Mouse (Mus musculus) urinary bladder, postnatal 4 days (tissue): Measurements from ENCODE around the gene Ppp1r9a.

ENCODE experiments used
- DNase-seq, 2 experiments: peaks; one replicate each; pipeline ENCODE4 v3.0.0; 2021 to 2022; ENCODE audit warnings: low spot score in 2 of 2

Gene Ppp1r9a

DNA sequence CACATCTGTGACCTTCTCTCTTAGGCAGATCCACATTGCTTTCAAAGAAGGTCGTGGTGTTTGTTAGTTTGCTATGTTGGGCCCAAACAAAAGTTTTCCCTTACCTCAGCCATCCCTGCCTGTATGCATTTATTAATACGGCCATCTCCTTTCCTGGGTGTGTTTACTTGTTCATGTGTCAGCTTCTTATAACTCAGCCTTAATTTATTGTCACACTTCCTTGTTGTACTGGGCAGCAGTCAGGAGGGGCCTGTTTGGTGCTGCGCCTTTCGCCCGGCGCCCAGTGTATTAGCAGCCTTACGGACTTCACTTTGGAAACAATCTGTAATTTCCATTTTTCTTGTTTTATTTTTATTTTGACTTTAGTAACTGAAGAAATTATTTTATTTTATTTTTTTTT lies 201.5 kb downstream of the Ppp1r9a start:
- no peak for DNase-seq

DNA sequence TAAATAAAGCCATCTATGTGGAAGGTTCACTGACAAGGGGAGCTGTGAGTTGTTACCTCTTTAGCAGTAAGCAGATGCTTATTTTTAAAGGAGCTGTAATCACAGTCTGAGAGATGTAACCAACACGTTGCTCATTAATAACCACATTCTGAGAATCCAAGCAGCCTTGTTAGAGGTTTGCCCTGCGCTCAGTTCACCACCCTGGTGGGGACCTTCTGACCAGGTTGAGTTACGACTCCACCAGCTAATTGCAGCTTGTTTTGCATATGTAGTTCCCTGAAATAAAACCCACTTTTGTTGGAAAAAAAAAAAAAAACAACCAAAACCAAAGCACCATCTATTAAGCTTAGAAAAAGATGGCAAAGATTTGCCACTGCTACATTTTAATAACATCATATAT lies 205.8 kb downstream of the Ppp1r9a start:
- no peak for DNase-seq

DNA sequence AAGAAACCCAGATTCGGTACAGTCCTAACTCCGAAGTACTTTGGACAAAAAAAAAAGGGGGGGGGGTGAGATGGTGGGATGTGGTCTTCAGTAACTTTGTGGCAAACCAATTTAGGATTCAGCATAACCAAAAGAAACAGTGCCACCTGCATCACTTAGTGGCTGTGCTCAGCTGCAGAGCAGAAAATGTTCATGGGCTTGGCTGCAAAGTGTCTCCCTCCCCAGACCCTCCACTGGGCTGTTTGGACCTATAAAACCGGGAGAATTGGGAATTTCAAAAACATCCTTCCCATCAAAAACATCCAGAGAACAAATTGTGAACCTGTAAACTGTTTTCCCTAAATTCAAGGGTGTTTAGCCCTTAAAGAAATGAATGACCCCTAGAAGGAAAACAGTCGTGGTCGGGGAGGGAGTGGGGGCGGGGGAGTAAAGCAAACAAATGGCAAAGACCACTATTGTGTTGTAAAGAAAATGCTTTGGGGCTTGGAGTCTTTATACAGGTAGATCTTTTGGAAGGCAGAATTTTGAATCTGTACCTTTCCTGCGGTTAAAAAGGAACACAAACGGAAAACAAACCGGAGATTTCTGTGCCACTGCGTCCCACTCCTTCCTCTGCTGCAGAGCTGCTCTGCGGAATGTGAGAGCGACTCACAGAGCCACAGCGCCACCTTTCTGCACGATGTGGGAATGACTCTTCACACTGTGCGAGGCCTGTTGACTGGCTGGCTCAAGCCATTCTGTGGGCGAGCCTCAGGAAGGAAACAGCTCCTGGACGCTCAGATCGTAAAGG lies 207.4 kb downstream of the Ppp1r9a start:
- DNase-seq: peak; percentile 77 to 92

DNA sequence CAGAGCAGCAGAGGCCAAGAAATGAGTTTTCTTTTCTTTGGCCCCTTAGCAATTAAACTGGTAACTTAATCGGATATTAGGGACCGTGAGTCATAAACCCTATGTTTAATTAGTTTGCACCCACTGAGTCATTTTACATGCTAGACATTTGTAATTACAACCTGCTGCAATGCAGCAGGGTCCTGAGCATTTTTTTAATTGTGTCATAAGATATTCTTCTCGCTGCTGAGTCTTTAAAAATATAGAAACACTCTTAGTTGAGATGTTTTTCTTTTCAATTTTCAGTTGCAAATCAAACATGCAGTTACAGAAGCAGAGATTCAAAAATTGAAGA lies 208.0 kb downstream of the Ppp1r9a start:
- DNase-seq: no peak

DNA sequence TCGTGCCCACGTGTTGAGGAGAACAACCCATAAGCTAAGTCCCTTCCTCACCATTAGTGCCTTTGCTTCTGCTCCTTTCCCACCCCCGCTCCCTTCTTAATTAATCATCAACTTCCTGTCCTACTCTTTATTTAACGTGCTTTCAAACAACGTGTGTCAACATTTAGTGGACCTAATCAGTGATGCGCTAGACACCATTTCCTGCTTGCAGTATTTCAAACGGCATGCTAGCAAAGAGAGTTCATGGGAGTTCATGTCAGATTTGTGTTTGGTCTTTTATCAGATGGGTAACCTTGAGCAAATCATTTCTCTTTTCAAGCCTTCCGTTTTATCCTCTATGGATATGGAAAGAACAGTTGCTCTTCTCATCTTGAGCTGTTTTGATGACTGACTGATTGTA lies 210.4 kb downstream of the Ppp1r9a start:
- DNase-seq: no peak

DNA sequence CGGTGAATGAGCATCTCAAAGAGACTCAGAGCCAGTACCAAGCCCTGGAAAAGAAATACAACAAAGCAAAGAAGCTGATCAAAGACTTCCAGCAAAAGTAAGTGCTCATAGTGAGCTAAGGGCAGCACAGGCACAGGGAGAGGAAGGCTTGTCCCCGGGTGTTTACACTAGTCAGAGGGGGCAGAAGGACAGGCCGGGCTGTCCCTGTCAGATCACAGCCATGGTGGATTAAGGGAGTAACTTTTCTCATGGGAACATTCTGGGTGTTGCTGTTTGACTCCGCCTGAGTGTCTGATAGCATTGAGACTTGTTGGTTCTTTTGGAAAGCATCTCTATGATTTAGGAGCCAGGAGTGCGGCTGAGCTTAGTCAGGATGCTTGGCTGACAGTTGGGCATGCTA lies 211.0 kb downstream of the Ppp1r9a start:
- DNase-seq: no peak

DNA sequence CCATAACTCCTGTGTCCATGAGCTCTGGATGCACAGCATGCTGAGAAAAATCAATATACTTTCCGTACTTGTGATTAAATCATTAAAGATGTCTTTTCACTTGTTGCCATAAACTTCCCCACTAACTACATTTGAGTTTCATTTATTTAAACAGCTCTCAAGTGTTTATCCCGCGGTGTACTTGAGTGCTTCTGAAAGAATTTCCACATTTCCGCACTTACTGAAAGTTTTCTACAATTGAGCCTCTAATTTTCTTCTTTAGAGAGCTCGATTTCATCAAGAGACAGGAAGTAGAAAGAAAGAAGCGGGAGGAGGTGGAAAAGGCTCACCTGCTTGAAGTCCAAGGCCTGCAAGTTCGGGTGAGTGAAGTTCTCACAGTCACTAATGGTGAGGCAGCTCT lies 212.1 kb downstream of the Ppp1r9a start:
- no peak for DNase-seq

DNA sequence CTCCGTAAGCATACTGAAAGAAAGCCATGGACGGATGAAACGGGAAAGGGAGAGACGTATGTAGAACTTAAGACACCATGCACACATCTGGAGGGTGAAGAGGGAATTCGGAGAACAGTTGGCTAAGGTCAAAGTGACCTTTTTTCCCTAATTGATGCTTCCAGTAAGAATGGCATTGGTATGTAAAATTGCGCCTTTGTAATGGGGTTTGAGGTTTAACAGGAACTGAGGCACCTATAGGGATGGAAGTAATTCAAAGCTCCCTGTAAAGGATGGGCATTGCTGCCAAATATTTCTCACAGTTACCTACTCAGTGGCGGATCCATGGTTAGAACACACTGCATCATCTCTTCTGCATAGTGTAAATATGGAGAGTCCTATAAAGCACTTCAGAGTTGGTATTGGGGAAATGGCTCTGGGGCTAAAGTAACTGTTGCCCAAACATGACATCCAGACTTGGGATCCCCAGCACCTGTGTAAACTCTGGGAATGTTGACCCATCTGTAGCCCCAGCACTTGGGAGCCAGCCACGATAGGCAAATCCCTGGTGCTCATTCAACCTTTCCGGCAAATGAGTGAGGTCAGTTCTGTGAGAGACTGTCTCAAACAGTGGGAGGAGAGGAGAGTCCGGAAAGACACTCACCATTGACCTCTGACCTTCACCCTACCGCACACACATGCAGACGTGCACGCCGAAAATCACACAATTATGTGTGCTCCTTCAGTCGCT lies 216.6 kb downstream of the Ppp1r9a start:
- no peak for DNase-seq

DNA sequence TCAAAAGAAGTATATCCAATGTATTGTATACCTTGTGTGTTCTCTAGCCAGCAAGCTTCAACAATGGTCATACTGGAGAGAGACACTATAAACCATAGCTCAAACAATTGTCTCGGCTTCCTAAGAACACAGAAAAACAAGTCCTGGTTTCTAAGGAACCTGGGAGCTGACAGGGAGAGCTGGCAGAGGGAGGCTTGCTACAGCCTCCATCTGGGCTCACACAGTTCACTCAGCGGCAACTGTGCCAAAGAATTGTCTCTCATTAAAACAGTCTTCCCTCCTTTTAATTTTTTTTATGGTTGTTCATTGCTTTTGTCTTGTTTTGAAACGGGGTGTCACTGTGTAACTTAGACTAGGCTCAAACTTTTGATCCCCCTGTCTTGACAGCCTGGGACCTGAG lies 217.5 kb downstream of the Ppp1r9a start:
- no peak for DNase-seq

DNA sequence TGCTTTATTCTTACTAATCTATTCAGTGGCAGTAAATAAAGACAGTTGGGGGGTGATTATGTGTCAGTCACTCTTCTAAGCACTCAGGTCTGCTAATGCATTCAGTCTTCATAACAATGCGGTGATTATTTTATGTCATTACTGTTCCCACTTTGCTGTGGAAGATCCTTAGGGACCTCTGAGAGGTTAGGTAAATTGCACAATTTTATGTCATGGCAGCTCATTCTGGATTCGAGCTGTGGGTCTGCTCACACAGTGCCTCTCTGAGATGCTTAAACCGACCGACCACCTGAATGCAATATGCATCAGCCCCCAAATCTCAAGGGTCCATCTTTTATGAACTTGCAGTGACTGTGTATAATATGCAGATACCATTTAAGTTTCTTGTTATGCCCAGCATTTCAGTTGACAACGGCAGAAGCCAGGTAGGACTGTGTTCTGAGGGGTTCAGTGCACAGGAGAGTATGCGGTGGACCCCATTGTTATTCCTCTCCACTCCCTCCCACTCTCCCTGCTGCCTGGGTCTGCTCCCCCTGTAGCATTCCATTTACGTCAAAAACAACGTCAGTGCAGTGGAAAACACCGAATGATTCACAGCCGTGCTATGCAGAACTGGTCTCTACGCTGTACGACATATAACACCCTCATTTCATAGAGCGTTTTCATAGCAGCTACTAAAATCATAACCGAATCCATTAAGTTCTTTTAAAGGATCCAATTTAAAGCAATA lies 226.8 kb downstream of the Ppp1r9a start:
- DNase-seq: no peak

DNA sequence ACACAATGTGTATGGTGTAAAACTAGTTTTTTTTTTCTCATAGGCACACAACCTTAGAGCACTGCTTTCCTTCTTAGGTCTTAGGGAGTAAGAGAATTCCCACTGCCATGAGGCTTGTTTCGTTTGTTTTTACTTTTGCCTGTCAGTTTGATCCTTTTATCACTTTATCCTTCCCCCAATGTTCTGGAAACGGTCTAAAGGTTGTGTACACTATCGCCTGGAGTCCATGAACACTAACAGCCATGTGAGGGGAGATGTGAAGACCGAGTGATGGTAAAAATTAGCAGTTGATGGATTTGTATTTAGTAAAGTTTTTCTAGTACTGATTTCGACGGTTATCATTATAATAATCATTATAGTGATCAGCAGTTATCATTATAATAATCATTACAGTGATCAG lies 232.3 kb downstream of the Ppp1r9a start:
- DNase-seq: no peak

DNA sequence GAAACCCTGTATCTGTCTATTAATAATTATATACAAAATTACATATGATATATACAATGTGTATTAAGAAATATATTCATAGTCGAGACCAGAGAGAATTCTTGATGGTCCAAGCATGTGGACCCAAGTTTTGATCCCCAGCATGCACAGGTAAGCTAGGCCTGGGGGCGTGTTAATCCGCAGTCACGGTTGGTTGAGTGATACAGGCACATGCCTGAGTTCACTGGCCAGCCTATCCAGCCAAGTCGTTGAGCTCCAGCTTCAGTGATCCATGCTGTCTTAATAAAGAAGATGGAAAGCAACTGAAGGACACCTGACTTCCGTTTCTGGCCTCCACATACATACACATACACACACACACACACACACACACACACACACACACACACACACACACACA lies 233.3 kb downstream of the Ppp1r9a start:
- DNase-seq: no peak

DNA sequence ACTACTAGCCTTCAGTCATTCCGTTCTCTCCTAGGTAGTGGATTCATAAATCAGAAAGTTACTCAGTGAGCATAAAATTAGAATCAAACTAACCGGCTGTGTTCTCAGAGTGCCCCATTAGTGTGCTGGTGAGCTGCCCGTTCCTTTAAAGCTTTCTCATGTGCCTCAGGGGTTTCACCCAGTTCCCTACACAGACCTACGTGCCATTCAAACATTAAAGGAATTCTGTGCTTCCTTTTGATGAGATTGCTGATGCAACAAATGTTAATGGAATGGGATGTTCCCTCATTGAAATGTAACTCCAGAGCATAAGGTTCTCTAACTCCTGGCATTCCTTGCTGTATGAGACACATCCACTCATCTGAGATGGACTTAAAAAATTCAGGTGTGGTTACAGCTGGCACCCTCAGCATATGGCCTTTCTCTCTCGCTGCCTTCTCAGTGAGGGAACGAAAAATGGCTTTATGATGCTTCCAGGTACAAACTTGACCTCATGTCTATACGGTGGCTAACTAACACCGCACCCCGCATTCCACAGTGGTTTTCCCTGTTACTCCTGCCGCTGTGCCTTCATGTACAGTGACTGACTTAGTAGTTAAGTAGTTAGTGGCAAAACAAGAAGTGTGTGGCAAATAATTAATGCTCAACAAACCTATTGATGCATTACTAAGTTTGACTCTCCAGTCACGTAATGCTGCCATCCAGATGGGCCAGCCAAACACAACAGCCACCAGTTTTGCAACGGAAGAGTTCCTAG lies 236.3 kb downstream of the Ppp1r9a start:
- no peak for DNase-seq

DNA sequence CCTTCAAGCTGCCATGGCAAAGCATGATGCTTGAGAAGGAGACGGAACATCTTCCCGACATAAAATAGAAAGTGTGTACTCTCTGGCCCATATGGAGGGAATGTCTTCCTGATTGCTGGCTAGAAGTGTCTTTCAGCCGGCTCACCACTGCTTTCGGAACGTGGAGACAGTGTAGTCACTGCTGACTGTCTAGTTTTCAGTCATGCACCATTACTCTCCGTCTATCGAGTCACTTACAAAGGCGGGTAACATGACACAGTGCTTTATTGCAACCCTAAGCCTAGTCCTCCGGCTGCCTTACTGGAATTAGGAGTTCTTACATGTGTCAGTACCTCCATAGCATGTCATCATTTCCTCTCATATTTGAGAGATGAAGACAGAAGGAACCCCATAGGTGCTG lies 236.9 kb downstream of the Ppp1r9a start:
- DNase-seq: no peak

DNA sequence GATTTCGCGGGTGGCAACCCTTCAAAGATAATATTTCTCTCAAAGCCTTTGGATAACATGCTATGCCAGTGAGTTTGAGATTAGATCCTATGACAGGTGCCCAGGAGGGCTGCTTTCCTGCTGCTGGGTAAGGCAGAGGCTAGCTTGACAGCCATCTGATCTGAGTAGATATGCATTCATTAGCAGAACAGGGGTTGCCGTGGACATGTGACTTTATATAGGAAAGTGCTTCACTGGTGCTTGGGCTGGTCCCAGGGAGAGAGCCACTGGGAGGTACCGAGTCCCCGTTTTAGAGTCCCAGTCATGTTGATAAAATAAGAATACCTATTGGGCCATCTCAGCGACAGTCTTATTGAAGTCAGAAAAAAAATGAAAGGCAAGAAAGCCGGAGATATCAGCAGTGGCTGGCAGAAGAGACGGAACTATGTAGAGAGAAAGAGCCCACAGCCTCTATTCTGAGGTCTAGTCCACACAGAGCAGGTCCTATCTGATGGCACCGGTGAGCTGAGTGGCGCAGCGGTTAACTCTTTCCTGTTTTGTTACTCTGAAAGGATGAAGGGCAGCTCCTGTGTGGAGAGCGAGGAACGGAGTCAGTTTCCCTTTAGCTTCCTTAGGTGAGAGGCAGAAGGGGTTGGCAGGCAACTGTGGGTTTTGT lies 244.9 kb downstream of the Ppp1r9a start:
- no peak for DNase-seq

DNA sequence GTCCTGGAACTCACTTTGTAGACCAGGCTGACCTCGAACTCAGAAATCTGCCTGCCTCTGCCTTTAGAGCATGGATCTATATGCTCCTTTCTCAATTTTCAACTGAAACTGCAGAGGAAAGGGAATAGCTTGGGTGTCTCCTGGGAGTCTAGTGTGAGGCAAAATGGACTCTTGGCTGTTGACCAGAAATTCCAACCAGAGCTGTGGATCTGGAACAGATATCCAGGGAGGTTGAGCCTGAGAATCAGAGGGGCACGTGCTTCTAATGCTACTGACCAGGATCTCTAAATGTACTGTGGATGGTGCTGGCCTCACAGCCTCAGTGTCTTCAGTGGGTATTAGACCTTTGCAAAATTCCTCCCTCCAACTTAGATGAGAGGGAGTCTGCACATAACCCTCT lies 247.2 kb downstream of the Ppp1r9a start:
- no peak for DNase-seq

DNA sequence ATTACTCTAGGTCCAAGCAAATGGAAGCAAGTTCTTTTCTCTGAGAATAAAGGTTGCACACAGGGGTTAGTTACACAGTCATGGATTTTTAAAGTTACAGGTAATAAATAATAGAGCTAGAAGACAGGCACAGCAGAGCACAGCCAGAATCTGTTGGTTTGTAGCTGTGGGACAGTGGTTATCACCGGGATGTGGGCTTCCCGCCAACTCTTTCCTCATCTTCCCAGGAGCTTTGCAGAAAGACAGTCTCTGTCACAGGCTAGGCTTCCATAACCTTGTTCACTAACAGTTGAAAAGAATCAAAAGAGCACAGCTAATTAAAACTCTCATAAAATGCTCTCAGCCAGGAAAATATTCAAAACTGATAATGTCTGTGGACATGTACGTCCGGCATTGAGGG lies 248.5 kb downstream of the Ppp1r9a start:
- no peak for DNase-seq

DNA sequence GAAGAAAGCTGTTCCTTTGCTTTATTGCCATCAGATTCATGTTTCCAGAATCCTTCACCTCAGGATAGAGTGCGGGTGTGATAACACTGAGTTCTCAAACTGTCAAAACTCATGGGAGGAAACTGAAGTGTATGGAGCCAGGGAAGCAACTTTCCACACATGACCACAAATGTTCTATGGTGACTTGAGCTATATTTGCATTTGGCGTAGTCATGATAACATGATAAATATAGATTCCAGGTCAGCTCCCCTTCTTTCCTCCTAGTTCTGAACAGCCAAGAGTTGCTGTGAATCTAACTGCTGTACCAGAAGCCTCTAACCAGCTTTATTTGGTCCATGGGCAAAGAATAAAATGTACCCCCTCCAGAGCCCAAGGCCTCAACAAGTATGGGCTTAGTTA lies 249.5 kb downstream of the Ppp1r9a start:
- DNase-seq: no peak

DNA sequence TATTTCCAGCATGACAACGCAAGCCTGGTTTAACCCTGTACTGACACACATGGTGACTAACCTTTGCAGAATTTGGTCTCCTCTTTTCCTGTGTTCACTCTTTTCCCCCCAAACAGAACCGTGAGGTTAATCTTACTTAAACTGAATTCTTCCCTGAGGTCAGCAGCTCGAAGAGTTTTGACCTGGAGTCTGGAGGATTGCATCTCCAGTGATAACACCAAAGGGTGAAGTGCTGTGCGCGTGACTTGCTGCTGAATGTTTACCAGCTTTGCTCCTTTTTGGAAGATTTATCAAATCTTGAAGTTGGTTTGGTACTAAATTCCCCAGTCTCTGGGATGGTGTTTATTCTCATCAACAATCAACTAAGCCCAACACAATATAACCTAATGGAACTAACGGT lies 252.1 kb downstream of the Ppp1r9a start:
- no peak for DNase-seq

DNA sequence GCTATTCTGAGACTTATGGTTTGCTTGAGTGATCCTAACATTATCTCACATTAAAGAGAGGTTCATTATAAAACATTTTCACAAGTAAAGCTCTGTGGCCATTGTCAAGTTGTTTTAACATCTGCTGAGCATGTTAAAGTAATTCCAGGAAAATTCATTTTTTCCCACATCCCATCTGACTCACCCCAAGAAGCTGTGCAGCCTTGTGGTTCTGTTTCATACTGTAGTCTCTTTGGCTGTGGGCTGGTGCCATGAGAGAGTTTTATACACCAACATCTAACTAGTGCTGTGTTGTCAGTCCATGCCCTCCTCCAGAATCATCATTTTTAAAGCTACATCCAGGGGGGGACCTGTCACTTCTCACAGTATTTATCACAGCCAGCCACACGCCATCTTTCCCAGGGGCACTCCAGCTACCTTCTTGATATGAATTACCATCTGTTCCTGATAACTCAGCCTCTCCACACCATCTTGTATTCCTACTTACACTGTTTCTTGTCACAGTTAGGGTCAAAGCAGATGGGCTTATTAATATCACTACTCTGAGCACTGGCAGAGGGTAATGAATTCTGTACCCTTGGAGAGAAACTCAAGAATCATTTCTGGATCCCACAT lies 252.7 kb downstream of the Ppp1r9a start:
- no peak for DNase-seq
